Mouse (Mus musculus) layer of hippocampus, adult 6 months (tissue): ENCODE measurements around the gene Epp13. TPM values are rescaled to one million over a fixed set of nuclear protein-coding genes. Genes with fewer than 3 reads are reported as not detected.

Source experiments
- long read RNA-seq, 2 experiments: library from polyadenylated mRNA; unstranded; transcript quantifications; one replicate each; pipeline ENCODE4 v2.0.0; 2019 to 2020
- polyA plus RNA-seq: library from polyadenylated mRNA; unstranded; fragments of <200 nt; fragmentation: Nextera tagmentation; gene quantifications from 2 replicates; pipeline ENCODE4 v1.2.3, GENCODE M21; 2021

The Epp13 gene
- not detected in 2 replicates for polyA plus RNA-seq
- long read RNA-seq, experiment 1 = 0 reads
- long read RNA-seq, experiment 2, partial matches to known transcripts = 0 of 1 reads
- long read RNA-seq, experiment 2, other reads (novel, unspliced or antisense) = 1 of 1 reads

DNA sequence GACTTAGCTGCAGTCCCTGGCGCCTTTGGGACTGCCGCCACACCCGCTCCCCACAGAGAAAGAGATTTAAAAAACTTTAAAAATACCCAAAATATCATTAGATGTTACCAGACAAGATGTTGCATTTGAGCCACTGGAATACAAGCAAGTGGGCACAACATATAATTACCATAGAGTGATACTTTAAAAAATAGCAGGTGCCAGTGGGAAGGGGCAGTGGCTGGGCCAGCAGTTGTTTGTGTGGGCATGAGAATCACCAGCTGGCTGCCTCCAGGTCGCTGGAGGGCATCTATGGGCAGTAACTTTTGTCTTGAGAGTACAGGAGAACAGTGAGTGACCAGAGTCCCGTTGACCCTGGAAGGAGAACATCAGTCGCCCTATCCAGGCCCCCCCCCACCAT, at the start of gene Epp13:
Gene Epp13, plus strand, starts transcription at position 301 of the 400 bp plus-strand sequence.

GRCm38 (mm10) chr7:6221978-6222377, 30.5 kb upstream of the Epp13 start, which contains the start of gene Zscan5b:
TSS of gene Zscan5b (plus strand) at chr7:6222278.

DNA sequence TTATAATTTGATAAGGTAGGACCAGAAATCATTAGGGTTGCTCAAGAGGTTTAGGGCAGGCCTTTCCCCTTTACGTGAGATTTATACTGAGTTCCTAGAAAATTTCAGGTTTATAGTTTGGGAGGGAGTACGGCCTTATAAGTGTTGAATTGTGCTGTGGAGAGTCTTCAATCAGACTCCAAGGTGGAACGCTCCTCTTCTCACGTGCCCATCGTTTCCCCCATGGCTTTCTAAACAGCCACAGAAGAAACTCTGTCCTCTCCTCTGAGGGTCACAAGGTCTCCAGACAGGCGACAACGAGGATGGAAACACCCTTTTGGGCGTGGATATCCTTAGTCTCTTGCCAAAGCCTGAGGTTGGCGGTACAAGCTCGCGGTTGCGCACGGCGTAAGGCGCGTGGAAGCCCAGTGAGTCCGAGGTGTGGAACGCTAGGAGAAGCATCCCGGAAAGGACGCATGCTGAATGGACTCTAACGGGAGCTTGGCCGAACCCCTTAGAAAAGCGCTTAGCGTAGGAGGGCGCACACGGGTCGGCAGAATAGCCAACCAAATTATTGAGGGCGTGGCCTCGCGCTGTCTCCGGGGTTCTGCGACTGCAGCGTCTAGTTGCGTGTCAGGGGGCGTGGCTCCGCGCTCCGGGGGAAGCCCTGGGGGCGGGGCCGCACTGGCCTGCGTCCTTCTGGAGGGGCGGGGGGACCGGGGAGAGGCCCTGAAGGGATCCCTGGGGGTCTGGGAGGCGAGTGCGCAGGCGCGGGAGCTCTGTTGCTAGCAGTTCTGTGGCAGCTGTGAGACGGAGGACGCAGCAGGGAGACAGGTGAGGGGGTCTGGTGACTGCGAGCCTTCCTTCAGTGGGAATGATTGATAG, 33.6 kb downstream of the Epp13 start, which contains the start of gene Zfp667:
Gene Zfp667, plus strand, starts transcription at position 738 of the 864 bp plus-strand sequence.

GRCm38 (mm10) chr7:6331233-6331956, 78.9 kb downstream of the Epp13 start, which contains the start of gene Zfp583:
TSS of gene Zfp583 (minus strand) at chr7:6331285.

Other genes with a start within 250 kb of the Epp13 start
- gene Vmn1r65, start 241.7 kb upstream of the Epp13 start, polyA plus RNA-seq = not detected in 2 replicates
- not detected in 2 replicates for gene Nlrp4c, start 207.5 kb upstream of the Epp13 start, polyA plus RNA-seq
- 7.5 and 10.9 TPM in 2 replicates for gene Zfp787, start 96.7 kb upstream of the Epp13 start, polyA plus RNA-seq
- gene Zfp444, start 80.5 kb upstream of the Epp13 start, polyA plus RNA-seq = 35.4 and 44.9 TPM in 2 replicates
- gene Galp, start 55.6 kb upstream of the Epp13 start, polyA plus RNA-seq = not detected in 2 replicates
- gene Zscan5b, start 30.4 kb upstream of the Epp13 start, polyA plus RNA-seq = not detected in 2 replicates
- gene Zfp667, start 33.9 kb downstream of the Epp13 start, polyA plus RNA-seq = 13.7 and 16.4 TPM in 2 replicates
- gene Zfp583, start 78.6 kb downstream of the Epp13 start, polyA plus RNA-seq = 6.0 and 7.6 TPM in 2 replicates
- gene Gm3854, start 91.0 kb downstream of the Epp13 start, polyA plus RNA-seq = 1.6 and 1.8 TPM in 2 replicates
- 2.5 and 3.9 TPM in 2 replicates for gene Zfp78, start 110.6 kb downstream of the Epp13 start, polyA plus RNA-seq
- gene Zfp28, start 130.6 kb downstream of the Epp13 start, polyA plus RNA-seq = 3.8 and 4.9 TPM in 2 replicates
- gene Smim17, start 146.0 kb downstream of the Epp13 start, polyA plus RNA-seq = 3.7 and 4.4 TPM in 2 replicates
- 0.06 and 0.09 TPM in 2 replicates for gene Gm20715, start 157.6 kb downstream of the Epp13 start, polyA plus RNA-seq
- gene Olfr1344, start 186.0 kb downstream of the Epp13 start, polyA plus RNA-seq = 1.4 and 1.7 TPM in 2 replicates
- gene Olfr1336, start 203.5 kb downstream of the Epp13 start, polyA plus RNA-seq = 0.05 TPM in 1 of 2 replicates, not detected in the other
- not detected in 2 replicates for gene Olfr1346, start 214.4 kb downstream of the Epp13 start, polyA plus RNA-seq
- gene Olfr5, start 234.2 kb downstream of the Epp13 start, polyA plus RNA-seq = not detected in 2 replicates
- gene Olfr1347, start 247.0 kb downstream of the Epp13 start, polyA plus RNA-seq = not detected in 2 replicates